Mouse (Mus musculus): ENCODE data around the gene Dab1.

DNA sequence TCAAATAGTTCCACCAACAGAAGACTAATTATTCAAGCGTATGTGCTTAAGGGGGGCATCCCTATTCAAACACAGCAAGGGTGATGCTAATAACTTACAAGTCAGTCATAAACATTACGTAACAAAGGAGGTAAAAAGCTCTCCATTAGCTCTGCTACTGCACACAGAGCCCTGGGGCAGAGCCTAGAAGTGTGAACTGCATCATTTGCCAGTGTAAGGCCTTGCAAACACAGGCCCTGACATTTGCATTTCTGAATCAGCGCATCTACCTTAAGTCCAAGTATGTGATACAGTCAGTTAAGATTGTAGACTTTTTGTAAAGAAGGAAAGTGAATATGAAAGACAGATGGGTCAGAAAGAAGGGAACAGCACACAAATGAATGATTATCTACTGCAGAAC lies 1162.3 kb downstream of the Dab1 start:
- TF ChIP-seq EP300 (IDR thresholded peaks at IDR 0.05): no peak
- TF ChIP-seq CTCF (IDR thresholded peaks at IDR 0.05): no peak
